Mouse (Mus musculus): Measurements from ENCODE around the gene Gramd1b.

Gramd1b gene

GRCm38 (mm10) chr9:40332326-40332725, 198.9 kb downstream of the Gramd1b start:
- no peak for DNase-seq

DNA sequence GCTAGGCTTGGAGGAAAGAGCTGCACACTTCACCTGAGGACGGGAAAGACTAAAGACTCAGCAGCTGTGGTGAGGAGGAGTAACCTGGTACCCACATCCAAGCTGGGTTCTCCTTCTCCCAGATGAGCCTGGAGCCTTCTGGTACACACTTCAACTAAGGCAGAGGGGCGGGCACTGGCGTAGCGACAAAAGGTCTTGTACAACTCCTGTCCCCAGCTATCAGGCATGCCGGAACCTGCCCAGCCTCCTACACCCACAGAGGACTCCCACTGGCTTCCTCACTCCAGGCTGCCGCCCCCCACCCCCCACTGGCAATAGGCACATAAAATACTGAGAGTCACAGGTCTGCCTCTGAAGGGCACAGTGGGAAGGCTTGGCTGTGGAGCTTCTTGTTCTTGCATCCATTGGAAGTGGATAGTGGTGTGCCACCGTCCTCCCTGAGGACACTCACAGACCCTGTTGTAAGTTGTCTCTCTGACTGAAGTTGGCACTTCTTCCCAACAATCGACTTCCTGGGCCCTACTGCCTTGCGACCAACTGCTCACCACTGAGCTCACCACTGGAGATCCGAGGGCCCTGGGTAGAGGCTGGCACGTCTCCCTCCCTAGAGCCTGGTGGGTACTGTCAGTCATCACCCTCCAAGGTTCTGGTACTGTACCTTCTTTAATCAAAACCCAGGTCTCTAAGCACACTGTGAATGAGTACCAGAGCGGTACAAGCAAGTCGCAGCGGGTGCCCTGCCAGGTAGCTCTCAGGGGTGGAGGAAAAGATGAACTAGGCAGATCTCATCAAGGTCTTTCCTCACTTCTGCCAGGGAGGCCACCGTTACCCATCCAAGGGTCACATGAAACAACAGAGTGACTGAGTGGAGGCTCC, 199.5 kb downstream of the Gramd1b start:
- DNase-seq = no peak

DNA sequence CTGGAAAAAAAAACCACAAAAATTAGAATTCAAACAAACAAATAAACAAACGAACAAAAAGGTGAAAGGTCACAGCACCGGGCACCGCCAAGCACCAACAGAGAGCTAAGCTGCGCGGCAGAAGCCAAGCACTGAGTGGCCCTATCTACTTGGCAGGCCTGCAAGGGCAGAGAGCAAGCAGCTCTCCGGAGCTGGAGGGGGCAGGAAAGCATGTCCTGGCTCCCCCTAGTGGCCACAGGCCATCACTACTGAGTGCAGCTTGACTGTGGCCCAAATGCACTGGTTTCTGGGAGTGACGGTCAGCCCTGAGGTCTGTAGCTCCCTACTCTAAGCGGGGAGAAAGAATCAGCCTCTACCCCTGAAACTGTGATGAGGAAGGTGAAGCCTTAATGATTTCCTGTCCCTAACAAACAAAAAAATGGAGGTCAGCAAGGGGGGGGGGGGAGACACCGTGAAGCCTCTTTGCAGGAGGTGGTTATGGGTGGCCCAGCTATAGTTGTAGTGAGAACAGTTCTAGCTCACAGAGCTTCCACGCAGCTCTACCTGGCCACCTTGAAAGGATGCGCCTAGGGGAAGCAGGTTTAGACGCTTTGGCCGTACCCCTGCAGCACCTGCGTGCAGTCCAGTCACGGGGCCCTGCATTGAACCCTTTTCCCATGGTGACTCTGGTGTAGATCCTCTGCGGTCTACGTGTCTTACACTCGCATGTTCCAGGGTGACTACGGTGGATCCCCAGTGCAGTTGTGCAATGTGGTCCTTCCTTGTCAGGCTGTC, 200.4 kb downstream of the Gramd1b start:
- DNase-seq = peak; percentile 88 to 92

- no peak for DNase-seq
Observed at GRCm38 (mm10) chr9:40326260-40326915, 204.8 kb downstream of the Gramd1b start.

GRCm38 (mm10) chr9:40324826-40325225, 206.4 kb downstream of the Gramd1b start:
- no peak for DNase-seq

DNA sequence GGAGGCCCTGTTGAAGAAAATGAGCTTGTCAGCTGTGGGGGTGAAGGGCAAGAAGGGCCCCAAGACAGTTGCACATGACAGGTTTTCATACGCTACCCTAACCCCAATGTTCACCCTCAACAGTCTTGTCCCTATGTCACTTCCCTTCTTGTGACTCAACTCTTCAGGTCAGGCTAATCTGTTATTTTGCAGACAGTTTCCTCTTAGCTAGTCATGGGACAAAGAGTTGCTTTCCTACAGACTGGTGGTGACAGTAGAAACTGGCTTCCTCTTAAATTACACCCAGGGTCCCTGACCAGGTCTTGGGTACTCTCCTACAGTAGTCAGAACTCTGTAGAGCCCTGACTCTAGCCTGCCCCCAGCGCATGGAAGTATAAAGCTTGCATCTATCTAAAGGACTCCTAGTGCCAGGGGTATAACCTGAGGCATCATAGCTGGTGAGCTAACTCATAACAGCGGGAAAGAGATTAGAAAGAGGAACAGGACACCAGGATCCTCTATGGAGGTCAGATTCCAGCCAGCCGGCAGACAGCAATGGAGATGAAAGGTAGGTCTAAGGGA, 206.9 kb downstream of the Gramd1b start:
- no peak for DNase-seq

- DNase-seq = no peak
Observed at GRCm38 (mm10) chr9:40323773-40324172, 207.4 kb downstream of the Gramd1b start.

- DNase-seq = peak; percentile 39 to 66
Observed at GRCm38 (mm10) chr9:40323171-40323570, 208.0 kb downstream of the Gramd1b start.

GRCm38 (mm10) chr9:40322372-40322771, 208.8 kb downstream of the Gramd1b start:
- no peak for DNase-seq

DNA sequence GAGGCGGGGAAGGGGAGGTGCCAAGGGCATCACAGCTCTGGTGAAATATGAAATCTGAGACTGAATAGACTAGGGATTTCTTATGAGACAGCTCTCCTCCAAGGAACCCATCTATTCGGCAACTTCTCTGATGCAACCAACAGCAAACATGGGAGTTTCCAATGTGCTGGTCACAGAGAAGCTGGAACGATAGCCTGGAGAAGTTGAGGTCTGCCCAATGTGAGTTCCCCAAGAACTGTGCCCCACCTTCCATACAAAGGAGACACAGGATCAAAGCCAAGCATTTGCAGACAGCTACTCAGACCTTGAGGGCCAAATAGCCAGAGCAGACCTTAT, 209.5 kb downstream of the Gramd1b start:
- DNase-seq = no peak

- DNase-seq = peak; percentile 71 to 73
Observed at GRCm38 (mm10) chr9:40320879-40321667, 210.1 kb downstream of the Gramd1b start.

- no peak for DNase-seq
Observed at GRCm38 (mm10) chr9:40320405-40320804, 210.8 kb downstream of the Gramd1b start.

GRCm38 (mm10) chr9:40318771-40319170, 212.4 kb downstream of the Gramd1b start:
- DNase-seq = no peak

DNA sequence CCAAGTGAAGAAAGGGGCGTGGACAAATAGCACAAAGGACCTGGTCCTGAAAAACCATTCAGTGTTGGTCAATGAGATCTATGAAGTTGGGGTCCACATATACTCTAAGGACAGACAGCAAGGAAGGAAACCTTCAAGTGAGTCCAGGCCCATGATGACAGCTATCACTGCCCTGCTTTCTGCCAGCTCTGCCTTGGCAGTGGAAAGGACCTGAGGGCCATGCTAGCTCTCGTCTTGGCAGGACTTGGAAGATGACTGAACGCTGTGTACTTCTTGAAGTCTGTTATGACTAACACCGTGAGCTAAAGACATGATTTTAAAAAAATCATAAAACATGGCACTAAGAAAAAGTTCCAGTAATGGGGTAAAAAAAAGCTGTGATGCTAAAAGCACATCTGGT, 213.4 kb downstream of the Gramd1b start:
- no peak for DNase-seq

- DNase-seq = no peak
Observed at GRCm38 (mm10) chr9:40316865-40317660, 214.1 kb downstream of the Gramd1b start.

GRCm38 (mm10) chr9:40311813-40312212, 219.4 kb downstream of the Gramd1b start:
- no peak for DNase-seq

DNA sequence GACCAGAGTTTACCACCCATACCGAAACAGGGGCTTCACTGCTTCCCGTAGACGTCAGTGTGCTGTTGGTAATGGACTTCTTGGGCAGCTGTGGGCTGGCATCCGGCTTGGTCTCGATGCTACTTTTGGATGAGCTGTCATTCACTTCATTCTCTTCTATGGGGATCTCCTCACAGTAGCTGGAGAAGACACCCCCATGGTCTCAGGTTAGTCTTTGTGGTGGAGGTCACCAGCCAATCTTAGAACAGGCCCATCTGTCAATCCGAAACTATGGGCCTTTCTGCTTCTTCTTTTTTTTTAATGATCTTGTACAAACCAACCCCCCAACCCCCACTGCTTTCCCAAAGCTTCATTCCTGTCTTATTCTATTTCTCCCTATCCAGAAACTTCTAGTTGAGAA, 221.3 kb downstream of the Gramd1b start:
- DNase-seq = no peak

DNA sequence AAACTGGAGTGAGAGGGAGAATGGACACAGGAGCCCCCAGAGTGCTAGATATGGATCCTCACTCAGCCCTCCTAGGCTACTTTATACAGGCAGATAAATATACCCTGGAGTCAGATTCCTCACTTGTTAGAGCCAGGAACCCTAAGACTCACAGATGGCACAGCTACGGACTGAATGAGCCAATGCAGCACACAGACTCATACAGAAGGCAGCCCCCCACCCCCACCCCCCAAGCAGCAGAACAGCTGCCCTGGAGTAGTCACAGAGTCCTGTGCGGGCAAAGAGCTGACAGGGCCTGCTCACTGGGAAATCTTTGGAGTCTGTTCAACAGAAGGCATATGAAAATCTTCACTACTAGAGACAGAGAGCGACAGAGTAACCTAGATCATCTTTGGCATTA, 223.9 kb downstream of the Gramd1b start:
- no peak for DNase-seq

DNA sequence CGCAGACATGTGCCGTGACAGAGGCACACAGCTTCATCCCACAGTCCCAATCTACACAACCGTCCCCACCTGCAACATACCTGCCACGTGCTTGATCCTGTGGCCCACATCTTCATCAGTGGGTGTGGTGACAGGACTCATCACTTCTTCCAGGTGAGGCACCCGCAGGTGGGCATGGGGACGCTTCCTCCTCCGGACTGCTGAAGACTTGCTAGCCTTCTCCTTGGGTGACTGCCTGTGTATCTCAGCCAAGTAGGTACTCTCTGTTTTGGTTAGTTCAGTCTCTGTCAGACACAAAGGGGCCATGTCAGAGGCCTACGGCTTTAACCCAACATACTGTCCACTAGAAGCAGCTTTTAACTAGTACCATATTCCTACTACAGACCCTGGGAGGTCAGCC, 226.9 kb downstream of the Gramd1b start:
- DNase-seq = no peak

DNA sequence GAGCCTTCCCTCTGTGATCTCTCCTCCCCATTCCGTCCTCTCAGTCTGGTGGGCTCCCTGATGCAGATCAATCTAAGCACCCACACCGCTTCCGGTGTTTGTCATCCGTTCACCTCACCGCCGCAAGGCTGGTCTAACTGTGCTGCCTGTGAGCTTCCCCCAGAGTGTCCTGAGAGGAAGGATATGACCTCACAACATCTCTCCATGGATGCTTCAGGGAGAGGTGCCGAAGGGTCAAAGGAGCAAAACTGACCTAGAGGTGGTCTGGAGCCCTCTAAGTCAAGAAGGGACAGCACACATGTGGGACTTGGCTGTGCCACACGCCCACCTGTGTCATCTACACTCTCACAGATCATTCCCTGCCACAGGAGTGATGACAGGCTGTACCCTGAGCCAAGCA, 228.8 kb downstream of the Gramd1b start:
- no peak for DNase-seq

GRCm38 (mm10) chr9:40301475-40301874, 229.7 kb downstream of the Gramd1b start:
- DNase-seq = no peak

All from kidney, adult 8-10 months (tissue).